8 mouse cellular contexts compared by ENCODE assay signal in the genomic region with DNA sequence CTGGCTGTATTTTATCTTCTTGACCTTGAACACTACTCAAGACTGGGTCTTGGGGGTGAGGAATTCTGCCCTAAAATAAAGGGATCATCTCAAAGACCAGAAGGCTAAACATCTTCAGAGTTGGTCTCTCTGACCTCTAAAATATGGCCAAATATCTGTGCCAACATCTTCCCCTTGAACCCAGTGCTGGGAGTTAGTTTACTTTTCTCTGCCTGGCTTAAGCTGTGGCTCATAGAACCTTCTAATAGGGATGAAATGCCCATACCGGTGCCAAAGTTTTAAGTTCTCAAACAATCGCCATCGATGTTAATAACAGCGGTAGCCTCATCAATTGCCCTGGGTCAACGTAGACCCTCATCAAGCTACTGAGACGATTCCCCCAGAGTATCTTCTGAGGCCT. TPM values are rescaled to one million over a fixed set of nuclear protein-coding genes. Genes with fewer than 3 reads are reported as not detected.
DNase-seq lines count a peak whose midpoint lies in the region; ATAC-seq and TF ChIP-seq lines count a peak whose summit lies in the region.
"Had no signal": no experiment of that assay in that cellular context is flagged by ENCODE, and none has a peak within 500 bp of the region (broad histone marks: within the 10 kb centered on the region; RNA-seq: fewer than 3 reads in every experiment).

No protein-coding gene starts in this region.

- peak overlapping the region; percentile 84 for H3K4me3 ChIP-seq in lung, adult 2 months (replicated peaks; ENCODE audit: extremely low read depth, low read depth, low read length)
- H3K4me3 ChIP-seq in forebrain, embryonic 10.5 days: peak overlapping the region; percentile 68
- H3K4me3 ChIP-seq in limb, embryonic 11.5 days (ENCODE audit: low read depth, low read length): peak overlapping the region; percentile 49
- H3K4me3 ChIP-seq in neural tube, embryonic 15.5 days (replicated peaks): peak overlapping the region; percentile 53

- ATAC-seq in limb, embryonic 11.5 days (ENCODE audit: insufficient number of reproducible peaks, low FRiP score, low TSS enrichment, low read depth): no peak
- ATAC-seq in neural tube, embryonic 15.5 days (ENCODE audit: low FRiP score): no peak

- H3K27ac ChIP-seq in forebrain, embryonic 10.5 days: peak overlapping the region; percentile 69; the same call in 1 of the 2 replicates
- no peak overlapping the region for H3K27ac ChIP-seq in limb, embryonic 11.5 days (replicated peaks; ENCODE audit: low read depth, low read length)
- H3K27ac ChIP-seq in neural tube, embryonic 15.5 days (replicated peaks): no peak overlapping the region

- H3K9me3 ChIP-seq in forebrain, embryonic 10.5 days: no peaks in the 10 kb centered on the region
- H3K9me3 ChIP-seq in limb, embryonic 11.5 days (ENCODE audit: control insufficient read depth, low read length): no peaks in the 10 kb centered on the region
- H3K9me3 ChIP-seq in neural tube, embryonic 15.5 days (replicated peaks): no peaks in the 10 kb centered on the region

- H3K36me3 ChIP-seq in forebrain, embryonic 10.5 days (replicated peaks): peaks cover 3% of the 10 kb centered on the region; the same call in 1 of the 2 replicates
- no peaks in the 10 kb centered on the region for H3K36me3 ChIP-seq in limb, embryonic 11.5 days (ENCODE audit: control insufficient read depth, insufficient read depth, low read length)
- H3K36me3 ChIP-seq in neural tube, embryonic 15.5 days: no peaks in the 10 kb centered on the region

- DNase-seq in lung, adult 2 months: no peak
- DNase-seq in lung, postnatal 14 days: no peak
- no peak for DNase-seq in forebrain, embryonic 10.5 days (ENCODE audit: extremely low spot score, low spot score)
- no peak for DNase-seq in limb, embryonic 11.5 days (ENCODE audit: low spot score)
- DNase-seq in ovary, postnatal 36 days (ENCODE audit: low spot score): no peak
- DNase-seq in c-Kit-positive CD71-positive TER-119-positive erythroid progenitor cells, embryonic 14.5 days (ENCODE audit: low spot score): no peak

- peak overlapping the region; percentile 50 for H3K9ac ChIP-seq in limb, embryonic 11.5 days (ENCODE audit: low read length)
- H3K9ac ChIP-seq in neural tube, embryonic 15.5 days (replicated peaks): peak overlapping the region; percentile 56

- TF ChIP-seq POLR2A in lung, adult 2 months (IDR thresholded peaks at IDR 0.05; ENCODE audit: borderline replicate concordance, extremely low read depth, low read depth, low read length): no peak

- peaks cover 3% of the 10 kb centered on the region; the same call in 1 of the 2 replicates for H3K4me1 ChIP-seq in lung, adult 2 months (ENCODE audit: control insufficient read depth, insufficient read depth, low read length)
- H3K4me1 ChIP-seq in forebrain, embryonic 10.5 days: peaks cover 28% of the 10 kb centered on the region
- H3K4me1 ChIP-seq in limb, embryonic 11.5 days (ENCODE audit: control insufficient read depth, insufficient read depth, low read length): peaks cover 4% of the 10 kb centered on the region; the same call in 1 of the 2 replicates
- H3K4me1 ChIP-seq in neural tube, embryonic 15.5 days: peaks cover 13% of the 10 kb centered on the region

- WGBS in lung, adult 2 months: 4% methylated on average over 6 of the region's 6 CpGs
- 6% methylated on average over 6 of the region's 6 CpGs for WGBS in forebrain, embryonic 10.5 days
- 3% methylated on average over 6 of the region's 6 CpGs for WGBS in limb, embryonic 11.5 days
- WGBS in neural tube, embryonic 15.5 days: 2% methylated on average over 6 of the region's 6 CpGs

- H3K27me3 ChIP-seq in forebrain, embryonic 10.5 days (ENCODE audit: poor library complexity, severe bottlenecking): peaks cover 72% of the 10 kb centered on the region
- peaks cover 40% of the 10 kb centered on the region for H3K27me3 ChIP-seq in limb, embryonic 11.5 days (ENCODE audit: control insufficient read depth, insufficient read depth, low read length)
- peaks cover 60% of the 10 kb centered on the region for H3K27me3 ChIP-seq in neural tube, embryonic 15.5 days (replicated peaks)

- no peak for TF ChIP-seq CTCF in lung, adult 2 months (IDR thresholded peaks at IDR 0.05; ENCODE audit: insufficient read depth, low read length)

- peak overlapping the region; percentile 95 for H3K4me2 ChIP-seq in limb, embryonic 11.5 days (ENCODE audit: low read depth, severe bottlenecking)
- peak overlapping the region; percentile 96 for H3K4me2 ChIP-seq in neural tube, embryonic 15.5 days

RNA-seq across cellular contexts. Expression of a gene that starts 0.4 kb away (rescaled TPM):
- polyA plus RNA-seq in lung, adult 2 months (2012; rRNA removed): 23.6 and 34.3 TPM in 2 replicates
- 0.07 and 0.21 TPM in 2 replicates for polyA plus RNA-seq in forebrain, embryonic 10.5 days (2016; fragmentation: Nextera tagmentation; extraction: Ambion mirVana)
- polyA plus RNA-seq in limb, embryonic 11.5 days (2014; fragmentation: Nextera tagmentation; extraction: Ambion mirVana): 0.28 and 0.29 TPM in 2 replicates
- polyA plus RNA-seq in neural tube, embryonic 15.5 days (2015; fragmentation: Nextera tagmentation; extraction: Ambion mirVana): 1.3 and 1.5 TPM in 2 replicates
- polyA plus RNA-seq: activated CD4-positive, CD25-positive, alpha-beta regulatory T cell, adult 4 months had no signal

RNA-seq across cellular contexts. Expression of a gene that starts 27.6 kb away (rescaled TPM):
- polyA plus RNA-seq in lung, adult 2 months (2012; rRNA removed): 21.8 and 22.4 TPM in 2 replicates
- polyA plus RNA-seq in forebrain, embryonic 10.5 days (2016; fragmentation: Nextera tagmentation; extraction: Ambion mirVana): 9.2 and 9.4 TPM in 2 replicates
- polyA plus RNA-seq in limb, embryonic 11.5 days (2014; fragmentation: Nextera tagmentation; extraction: Ambion mirVana): 12.8 and 13.3 TPM in 2 replicates
- polyA plus RNA-seq in neural tube, embryonic 15.5 days (2015; fragmentation: Nextera tagmentation; extraction: Ambion mirVana): 31.5 and 41.3 TPM in 2 replicates

RNA-seq across cellular contexts. Expression of a gene that starts 31.5 kb away (rescaled TPM):
- 112 TPM in 2 replicates for polyA plus RNA-seq in lung, adult 2 months (2012; rRNA removed)
- 12.2 and 12.8 TPM in 2 replicates for polyA plus RNA-seq in forebrain, embryonic 10.5 days (2016; fragmentation: Nextera tagmentation; extraction: Ambion mirVana)
- 16.4 and 17.0 TPM in 2 replicates for polyA plus RNA-seq in limb, embryonic 11.5 days (2014; fragmentation: Nextera tagmentation; extraction: Ambion mirVana)
- 13.9 and 14.0 TPM in 2 replicates for polyA plus RNA-seq in neural tube, embryonic 15.5 days (2015; fragmentation: Nextera tagmentation; extraction: Ambion mirVana)

RNA-seq across cellular contexts. Expression of a gene that starts 53.1 kb away (rescaled TPM):
- polyA plus RNA-seq in lung, adult 2 months (2012; rRNA removed): 3.8 and 5.9 TPM in 2 replicates
- polyA plus RNA-seq in forebrain, embryonic 10.5 days (2016; fragmentation: Nextera tagmentation; extraction: Ambion mirVana): 4.7 and 5.5 TPM in 2 replicates
- 0.71 and 1.3 TPM in 2 replicates for polyA plus RNA-seq in limb, embryonic 11.5 days (2014; fragmentation: Nextera tagmentation; extraction: Ambion mirVana)
- 2.1 and 3.4 TPM in 2 replicates for polyA plus RNA-seq in neural tube, embryonic 15.5 days (2015; fragmentation: Nextera tagmentation; extraction: Ambion mirVana)

RNA-seq across cellular contexts. Expression of a gene that starts 53.9 kb away (rescaled TPM):
- 31.8 and 41.5 TPM in 2 replicates for polyA plus RNA-seq in lung, adult 2 months (2012; rRNA removed)
- 30.4 and 32.7 TPM in 2 replicates for polyA plus RNA-seq in forebrain, embryonic 10.5 days (2016; fragmentation: Nextera tagmentation; extraction: Ambion mirVana)
- 42.2 and 43.4 TPM in 2 replicates for polyA plus RNA-seq in limb, embryonic 11.5 days (2014; fragmentation: Nextera tagmentation; extraction: Ambion mirVana)
- 15.3 and 20.3 TPM in 2 replicates for polyA plus RNA-seq in neural tube, embryonic 15.5 days (2015; fragmentation: Nextera tagmentation; extraction: Ambion mirVana)
